Mouse (Mus musculus) 416B (cell line): ENCODE measurements at regions not wholly inside any gene's neighbourhood (a gene's known extent, or its start where the extent isn't known, plus 50 kb on each side); places are given as distances from the start of the nearest gene placed in this dataset.

Source experiments
- DNase-seq: peaks from one replicate; pipeline ENCODE4 v3.0.0; 2011; ENCODE audit warnings: low read depth

DNA sequence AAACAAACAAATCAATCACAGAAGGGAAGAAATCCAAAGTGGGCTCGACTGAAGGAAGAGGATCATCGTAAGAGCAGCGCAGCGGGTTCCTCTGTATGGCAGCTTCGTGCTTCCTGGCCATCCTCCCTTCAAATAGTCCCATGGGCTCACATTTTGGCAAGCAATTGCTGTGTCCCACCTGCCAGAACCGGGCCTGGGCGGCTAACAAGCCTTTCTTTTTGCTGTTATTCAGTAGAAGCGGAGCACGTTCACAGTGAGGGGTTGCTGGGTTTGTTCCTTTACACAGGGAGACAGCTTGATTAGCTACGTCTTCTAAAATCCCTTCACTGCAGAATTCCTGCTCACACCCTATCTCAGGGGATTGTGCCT lies 258.6 kb upstream of the Prok2 start:
- no peak for DNase-seq

DNA sequence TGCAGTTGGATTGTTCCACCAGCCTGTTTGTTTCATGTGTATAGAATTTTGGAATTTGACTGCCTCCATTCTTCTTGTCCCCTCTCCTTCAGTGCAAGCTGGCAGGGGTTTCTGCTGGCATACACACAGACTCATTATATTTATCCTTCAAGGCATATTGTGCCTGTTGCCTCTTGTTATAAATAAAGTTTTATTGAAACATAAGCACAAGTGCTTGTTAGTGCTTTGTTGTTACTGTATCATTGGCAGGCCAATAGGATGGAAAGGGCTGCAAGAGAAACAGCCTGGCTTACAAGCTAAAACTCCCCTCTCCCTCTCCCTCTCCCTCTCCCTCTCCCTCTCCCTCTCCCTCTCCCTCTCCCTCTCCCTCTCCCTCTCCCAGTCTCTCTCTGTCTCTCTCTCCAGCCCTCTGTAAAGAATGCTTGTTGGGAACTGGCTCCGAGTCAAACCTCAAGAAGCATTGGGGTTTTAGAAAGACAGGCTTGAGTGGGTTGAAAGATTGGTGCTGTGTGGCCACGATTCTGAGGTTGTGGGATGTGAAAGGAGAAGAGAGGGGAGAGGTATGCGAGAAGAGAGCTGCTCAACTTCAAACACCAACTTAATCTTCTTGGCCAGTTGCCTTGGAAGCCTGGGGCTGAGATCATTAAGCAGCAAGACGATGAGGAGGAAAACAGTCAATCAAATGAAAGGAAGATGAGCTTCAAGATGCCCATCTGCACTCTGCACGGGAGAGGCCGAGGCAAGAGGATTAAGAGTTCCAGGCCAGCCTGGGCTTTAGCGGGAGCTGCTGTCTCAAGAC lies 258.1 kb upstream of the Prok2 start:
- DNase-seq: no peak

GRCm38 (mm10) chr6:99979614-99980013 lies 253.4 kb upstream of the Prok2 start:
- DNase-seq: no peak

GRCm38 (mm10) chr6:99978164-99978746 lies 252.1 kb upstream of the Prok2 start:
- no peak for DNase-seq

DNA sequence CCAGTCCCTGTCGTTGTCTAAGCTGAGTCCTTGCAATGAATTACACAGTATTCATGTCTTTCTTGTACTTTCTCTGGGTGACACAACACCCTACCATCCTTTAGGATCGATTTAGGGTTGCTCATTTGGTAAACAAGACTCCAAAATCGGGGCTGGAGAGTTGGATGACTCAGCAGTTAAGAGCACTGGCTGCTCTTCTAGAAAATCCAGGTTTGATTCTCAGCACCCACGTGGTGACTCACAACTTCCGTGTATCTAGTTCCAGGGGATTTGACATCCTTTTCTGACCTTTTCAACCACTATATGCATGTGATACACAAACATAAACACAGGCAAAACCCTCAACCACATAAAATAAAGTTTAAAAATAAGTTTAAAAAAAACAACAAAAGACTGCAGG lies 250.0 kb upstream of the Prok2 start:
- DNase-seq: peak; percentile 53

DNA sequence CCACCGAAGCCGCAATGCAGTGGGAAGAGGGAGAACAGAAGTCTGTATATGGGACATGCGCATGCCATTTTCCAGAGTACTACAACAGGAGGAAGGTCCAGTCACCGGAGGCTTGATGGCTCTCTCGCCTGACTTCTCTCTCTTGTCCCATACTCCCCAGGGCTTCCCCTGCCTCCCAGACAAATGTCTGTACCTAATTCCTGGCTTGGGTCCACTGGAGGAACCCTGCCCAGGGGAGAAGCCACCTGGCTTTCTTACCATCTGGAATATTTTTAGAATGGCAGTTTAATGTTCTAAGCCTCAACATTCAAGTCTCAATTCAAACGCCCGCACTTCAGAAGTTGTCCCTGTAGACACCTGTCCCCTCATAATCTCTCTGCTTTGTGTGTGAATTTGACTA lies 249.3 kb upstream of the Prok2 start:
- DNase-seq: no peak

DNA sequence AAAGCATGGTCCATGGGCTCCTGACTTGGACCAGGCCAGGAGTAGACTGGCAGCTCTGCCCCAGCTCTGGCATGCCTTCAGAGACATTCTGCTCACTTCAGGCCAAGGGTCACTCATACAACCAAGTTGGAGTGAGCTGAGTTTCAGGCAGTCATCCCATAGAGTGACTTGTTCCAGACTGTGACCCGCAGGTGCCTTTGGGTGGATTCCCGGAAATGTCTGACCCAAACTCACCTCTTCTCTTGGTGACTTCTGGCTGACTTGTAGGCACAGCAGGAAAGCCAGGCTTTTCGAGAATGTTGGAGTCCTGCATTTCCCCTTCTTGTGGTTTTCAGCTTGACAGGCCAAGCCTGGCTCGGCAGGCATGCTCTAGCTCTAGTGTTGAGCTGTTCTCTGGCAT lies 248.3 kb upstream of the Prok2 start:
- DNase-seq: no peak

DNA sequence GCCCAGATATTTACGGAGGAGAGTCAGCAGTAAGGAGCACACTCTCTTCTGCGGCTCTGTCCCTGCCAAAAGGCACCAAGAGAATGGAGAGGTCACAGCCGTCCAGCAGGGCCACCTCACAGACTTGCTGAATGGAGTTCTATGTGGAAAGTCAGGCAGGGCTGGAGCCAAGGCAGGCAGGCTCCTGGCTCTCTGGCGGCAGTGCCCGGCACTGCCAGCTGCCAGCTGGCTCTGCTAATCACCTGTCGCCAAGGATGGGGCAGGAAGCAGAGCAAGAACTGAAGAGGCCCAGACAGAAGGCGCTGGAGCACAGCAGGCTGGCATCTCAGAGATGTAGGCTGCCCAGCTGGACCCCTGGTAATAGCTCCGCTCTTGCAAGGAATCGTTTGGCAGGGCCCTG lies 245.2 kb upstream of the Prok2 start:
- DNase-seq: no peak

GRCm38 (mm10) chr6:99968889-99969288 lies 242.7 kb upstream of the Prok2 start:
- no peak for DNase-seq

DNA sequence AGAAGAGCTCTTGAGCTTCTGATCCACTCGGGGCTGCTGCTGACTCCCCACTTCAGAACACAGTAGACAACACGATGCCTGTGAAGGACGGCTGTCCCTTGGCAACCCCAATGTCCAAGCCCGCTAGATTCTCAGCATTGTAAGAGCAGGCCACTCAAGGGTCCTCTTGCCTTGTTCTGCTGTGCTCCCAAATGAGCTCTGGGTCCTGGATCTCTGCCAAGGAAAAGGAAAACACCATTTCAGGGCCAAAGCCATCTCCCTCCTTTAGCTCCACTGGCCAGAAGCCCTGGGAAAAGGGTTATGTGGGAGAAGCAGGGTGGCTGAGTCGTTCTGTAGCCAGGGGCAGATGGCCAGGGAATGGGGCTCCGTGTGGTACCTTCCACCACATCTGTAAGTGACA lies 241.3 kb upstream of the Prok2 start:
- no peak for DNase-seq

DNA sequence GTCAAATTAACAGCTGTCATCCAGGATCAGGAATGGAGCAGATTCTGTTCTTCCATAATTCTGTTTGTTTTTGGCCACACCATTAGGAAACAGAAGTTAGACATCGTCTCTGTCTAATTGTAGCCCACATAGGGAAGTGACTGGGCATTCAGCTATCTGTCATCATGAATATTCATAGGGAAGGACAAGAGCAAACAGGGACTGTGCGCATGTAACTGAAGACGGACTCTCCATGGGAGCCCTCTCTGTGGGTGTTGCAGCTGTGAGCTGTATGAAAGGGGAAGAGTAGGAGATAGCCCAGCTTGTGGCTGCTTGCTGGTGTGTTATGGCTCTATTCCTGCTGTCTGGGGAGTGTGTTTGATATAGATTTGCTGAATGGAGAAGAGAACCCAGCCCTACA lies 238.3 kb upstream of the Prok2 start:
- DNase-seq: no peak

DNA sequence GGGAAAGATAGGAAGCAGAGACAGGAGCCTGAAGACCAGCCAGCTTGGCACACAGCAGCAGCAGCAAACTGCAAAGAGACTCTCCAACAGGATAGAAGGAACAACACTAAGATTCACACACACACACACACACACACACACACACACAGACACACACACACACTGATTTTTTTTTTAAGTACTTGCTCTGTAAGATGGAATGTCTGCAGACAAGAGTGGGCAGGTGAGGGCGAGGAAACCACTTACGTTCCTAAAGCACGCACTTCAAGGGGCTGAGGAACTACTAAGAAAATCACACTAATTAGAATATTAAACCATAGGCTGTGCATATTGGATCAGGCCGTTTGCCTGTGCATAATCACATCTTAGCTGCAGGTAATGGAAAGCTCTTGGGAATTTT lies 237.8 kb upstream of the Prok2 start:
- DNase-seq: no peak

DNA sequence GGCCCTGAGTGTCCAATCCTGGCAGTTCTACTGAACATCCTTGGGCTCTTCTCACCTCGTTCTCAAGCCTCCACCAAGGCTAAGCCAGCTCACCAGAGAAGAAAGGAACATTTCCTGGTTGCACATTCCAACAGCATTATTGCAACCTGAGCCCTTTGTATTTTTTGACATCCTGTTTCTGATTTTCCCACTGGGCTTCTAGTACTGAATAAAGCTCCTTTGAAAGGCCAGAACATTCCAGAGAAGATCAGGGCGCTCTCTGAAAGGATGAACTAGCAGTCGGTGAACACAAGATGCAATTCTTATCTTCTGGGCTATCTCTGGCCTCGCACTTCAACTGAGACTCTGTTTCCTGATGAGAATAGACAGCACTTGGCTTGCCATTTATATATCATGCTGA lies 233.2 kb upstream of the Prok2 start:
- DNase-seq: no peak

GRCm38 (mm10) chr6:99954832-99955830 lies 228.9 kb upstream of the Prok2 start:
- no peak for DNase-seq

DNA sequence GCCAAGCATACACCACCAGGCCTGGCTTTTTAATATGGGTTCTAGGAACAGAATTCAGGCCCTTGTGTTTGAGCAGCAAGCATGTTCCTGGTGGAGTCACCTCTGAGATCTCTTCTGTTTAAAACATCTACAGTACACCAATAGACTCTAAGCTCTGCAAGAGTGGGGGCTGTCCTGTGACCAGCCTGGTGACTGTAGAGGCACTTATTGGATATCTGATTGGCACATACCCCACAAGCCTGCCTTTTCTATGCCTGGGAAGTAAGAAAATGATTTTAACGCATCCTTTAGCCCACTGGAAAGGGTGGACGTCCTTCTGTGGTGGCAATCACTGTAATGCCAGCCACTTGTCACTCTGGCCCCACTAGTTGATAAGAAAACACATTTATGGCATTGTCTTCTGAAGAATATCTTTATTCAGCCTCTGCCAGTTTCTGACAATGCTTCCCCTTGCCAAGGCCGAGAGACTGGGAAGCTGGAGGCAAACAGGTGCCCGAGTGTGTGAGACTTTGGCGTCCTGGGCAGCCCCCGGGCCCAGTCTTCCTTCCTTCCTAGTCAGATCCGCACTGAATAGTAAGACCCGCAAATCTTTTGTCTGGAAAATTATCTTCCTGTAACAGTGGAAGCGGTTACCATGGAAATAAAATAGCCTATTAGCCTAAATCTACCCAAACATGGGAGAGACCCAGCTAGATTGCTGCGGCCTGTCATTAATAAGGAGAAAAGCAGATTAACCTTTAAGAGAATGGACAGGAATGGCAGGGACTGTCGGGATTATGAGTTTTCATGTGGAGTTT lies 228.0 kb upstream of the Prok2 start:
- DNase-seq: no peak

DNA sequence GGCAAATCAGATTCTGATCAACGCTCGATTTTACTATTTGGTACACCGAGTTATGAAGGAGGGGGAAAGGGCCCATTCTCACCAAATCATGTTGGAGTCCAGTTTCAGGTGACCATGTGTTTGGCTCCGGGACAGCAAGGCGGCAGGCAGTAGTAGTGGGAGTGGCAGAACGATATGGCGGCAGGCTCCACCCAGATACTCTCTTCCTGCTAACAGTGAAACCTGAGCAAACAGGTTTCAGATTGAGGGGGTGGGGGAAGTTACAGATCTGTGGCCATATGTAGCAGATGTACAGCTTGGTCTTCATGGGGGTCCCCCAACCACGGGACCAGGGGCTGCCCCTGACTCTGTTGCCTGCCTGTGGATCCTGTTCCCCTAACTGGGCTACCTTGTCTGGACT lies 224.6 kb upstream of the Prok2 start:
- no peak for DNase-seq

- DNase-seq: no peak
Measured at GRCm38 (mm10) chr6:99946917-99947316, 220.7 kb upstream of the Prok2 start.

DNA sequence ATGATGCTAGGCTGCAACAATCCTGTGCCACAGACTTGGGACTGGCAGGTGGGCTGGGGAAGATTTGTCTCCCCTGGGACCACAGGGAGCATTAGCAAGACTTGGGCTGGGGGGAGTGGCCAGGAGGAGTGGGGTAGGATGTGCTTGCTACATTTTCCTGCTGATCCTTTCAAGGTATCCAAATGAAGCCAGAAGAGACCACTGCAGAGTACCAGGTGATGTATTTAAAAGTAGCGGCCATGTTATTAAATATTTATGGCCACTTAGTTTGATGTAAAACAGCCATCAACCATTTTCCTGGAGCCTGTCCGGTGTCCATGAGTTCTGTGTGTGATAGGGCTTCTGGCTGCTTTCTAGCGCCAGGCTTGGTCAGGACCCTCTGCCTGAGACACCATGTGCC lies 220.3 kb upstream of the Prok2 start:
- no peak for DNase-seq

DNA sequence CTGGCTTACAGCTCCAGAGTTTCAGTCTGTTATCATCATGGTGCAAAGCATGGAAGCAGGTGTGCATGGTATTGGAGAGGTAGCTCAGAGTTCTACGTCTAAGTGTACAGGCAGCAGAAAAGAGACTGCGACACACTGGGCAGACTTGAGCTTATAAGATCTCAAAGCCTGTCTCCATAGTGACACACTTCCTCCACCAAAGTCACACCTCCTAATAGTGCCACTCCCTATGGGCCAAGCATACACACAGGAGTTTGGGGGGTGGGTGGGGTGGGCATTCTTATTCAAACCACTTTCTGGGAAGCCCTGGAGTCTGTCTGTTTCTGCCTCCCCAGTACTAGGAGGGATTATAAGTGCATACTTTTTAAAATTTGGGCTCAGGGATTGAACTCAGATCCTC lies 219.5 kb upstream of the Prok2 start:
- no peak for DNase-seq

DNA sequence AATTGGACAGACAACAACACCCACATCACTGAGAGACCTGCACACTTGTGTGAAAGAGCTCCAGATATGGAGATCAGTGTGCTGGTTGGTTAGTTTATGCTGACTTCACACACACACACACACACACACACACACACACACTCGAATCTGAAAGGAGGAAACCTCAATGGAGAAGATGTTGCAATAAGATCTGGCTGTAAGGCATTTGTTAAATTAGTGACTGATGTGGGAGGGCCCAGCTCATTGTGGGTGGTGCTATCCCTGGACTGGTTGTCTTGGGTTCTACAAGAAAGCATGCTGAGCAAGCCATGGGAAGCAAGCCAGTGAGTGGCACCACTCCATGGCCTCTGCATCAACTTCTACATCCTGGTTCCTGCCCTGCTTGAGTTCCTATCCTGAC lies 216.8 kb upstream of the Prok2 start:
- peak; percentile 58 for DNase-seq

DNA sequence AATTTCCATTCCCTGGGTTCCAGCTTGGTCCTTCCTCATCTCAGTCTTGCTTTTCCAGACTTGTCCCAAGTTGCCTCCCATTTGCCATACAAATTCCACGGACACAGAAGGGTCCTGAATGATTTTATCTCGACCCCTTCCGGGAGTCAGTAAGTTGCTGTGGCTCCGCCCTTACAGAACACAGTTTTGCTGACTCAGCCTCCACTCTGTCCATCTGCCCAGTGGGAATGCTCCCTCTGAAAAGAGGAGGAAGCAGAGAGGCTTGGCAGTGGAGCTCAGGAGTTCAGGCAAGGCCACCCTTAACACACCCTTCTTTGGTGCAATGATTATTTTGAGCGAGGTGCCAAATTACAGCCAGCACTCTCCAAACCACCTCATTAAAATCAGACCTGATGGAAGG lies 213.9 kb upstream of the Prok2 start:
- no peak for DNase-seq

DNA sequence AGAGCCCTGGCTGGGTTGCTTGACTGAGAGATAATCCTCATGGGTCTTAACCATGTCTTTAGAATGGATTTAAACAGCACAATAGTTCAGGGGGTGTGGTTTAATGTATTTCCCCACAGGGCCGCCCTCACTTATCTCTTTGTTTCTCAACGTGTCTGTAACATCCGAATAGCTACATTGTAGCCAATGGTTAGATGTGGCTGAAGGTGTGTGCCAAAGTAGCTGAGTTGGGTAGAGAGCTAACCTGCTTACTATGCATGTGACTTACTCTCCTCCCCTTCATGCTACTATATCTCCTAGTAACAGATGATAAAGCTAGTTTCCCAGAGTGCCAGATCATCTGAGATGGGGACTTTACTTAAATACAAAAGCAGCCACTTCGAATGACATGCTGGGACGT lies 213.2 kb upstream of the Prok2 start:
- no peak for DNase-seq
